In genomic region chr10:21910334-21910733, GRCm38 (mm10) we compare ENCODE assay signal across 30 mouse cellular contexts.
"Had no signal": no experiment of that assay in that cellular context is flagged by ENCODE, and none has a peak within 500 bp of the region (broad histone marks: within the 10 kb centered on the region; RNA-seq: fewer than 3 reads in every experiment).

No protein-coding gene starts in this region.

- H3K4me2 ChIP-seq: limb, embryonic 12.5 days; limb, embryonic 13.5 days; limb, embryonic 15.5 days; liver, embryonic 11.5 days; liver, embryonic 12.5 days; liver, embryonic 13.5 days; liver, embryonic 15.5 days; lung, embryonic 14.5 days; lung, embryonic 15.5 days; midbrain, embryonic 12.5 days; midbrain, embryonic 13.5 days; midbrain, embryonic 15.5 days; neural tube, embryonic 12.5 days had no signal

- ATAC-seq: liver, embryonic 12.5 days; liver, postnatal 0 days; midbrain, embryonic 13.5 days; midbrain, embryonic 15.5 days had no signal

- H3K27ac ChIP-seq: left cerebral cortex, adult 2 months; limb, embryonic 10.5 days; limb, embryonic 15.5 days; liver, embryonic 12.5 days; liver, embryonic 13.5 days; liver, embryonic 14.5 days; liver, embryonic 15.5 days; lung, embryonic 15.5 days; macrophage; midbrain, embryonic 10.5 days; midbrain, embryonic 12.5 days; midbrain, embryonic 13.5 days; midbrain, embryonic 15.5 days; neural tube, embryonic 12.5 days had no signal

- H3K9me3 ChIP-seq: limb, embryonic 10.5 days; limb, embryonic 13.5 days; limb, embryonic 15.5 days; liver, embryonic 12.5 days; liver, embryonic 13.5 days; liver, embryonic 15.5 days; lung, embryonic 15.5 days; midbrain, embryonic 12.5 days; midbrain, embryonic 13.5 days; midbrain, embryonic 15.5 days; neural tube, embryonic 12.5 days had no signal

- DNase-seq: left cerebral cortex, postnatal 4 days; liver; liver, embryonic 13.5 days; liver, postnatal 0 days; lung, adult 18-20 months; lung, adult 2 months; lung, embryonic 14.5 days; lung, postnatal 10 days; lung, postnatal 14 days; lung, postnatal 36 days; lung, postnatal 4 days; midbrain, embryonic 14.5 days had no signal

- H3K4me3 ChIP-seq: left cerebral cortex, adult 2 months; limb, embryonic 10.5 days; limb, embryonic 12.5 days; limb, embryonic 13.5 days; limb, embryonic 15.5 days; liver, embryonic 12.5 days; liver, embryonic 13.5 days; liver, embryonic 15.5 days; lung, embryonic 15.5 days; megakaryocyte, embryonic 14.5 days; midbrain, embryonic 10.5 days; midbrain, embryonic 12.5 days; midbrain, embryonic 13.5 days; midbrain, embryonic 15.5 days; myocyte; neural tube, embryonic 12.5 days had no signal

- H3K27me3 ChIP-seq: limb, embryonic 12.5 days; limb, embryonic 13.5 days; limb, embryonic 15.5 days; liver, embryonic 12.5 days; liver, embryonic 15.5 days; lung, embryonic 15.5 days; megakaryocyte, embryonic 14.5 days; midbrain, embryonic 12.5 days; midbrain, embryonic 13.5 days; midbrain, embryonic 15.5 days; neural tube, embryonic 12.5 days had no signal

- H3K4me1 ChIP-seq: liver, embryonic 12.5 days; liver, embryonic 13.5 days; liver, embryonic 15.5 days; lung, embryonic 15.5 days; megakaryocyte, embryonic 14.5 days; midbrain, embryonic 10.5 days; midbrain, embryonic 12.5 days; midbrain, embryonic 13.5 days; neural tube, embryonic 12.5 days had no signal

- H3K9ac ChIP-seq: limb, embryonic 12.5 days; limb, embryonic 13.5 days; limb, embryonic 15.5 days; liver, embryonic 12.5 days; liver, embryonic 13.5 days; liver, embryonic 14.5 days; liver, embryonic 15.5 days; liver, postnatal 0 days; lung, embryonic 14.5 days; lung, embryonic 15.5 days; midbrain, embryonic 12.5 days; midbrain, embryonic 13.5 days; midbrain, embryonic 15.5 days; neural tube, embryonic 12.5 days had no signal

- H3K36me3 ChIP-seq: limb, embryonic 10.5 days; limb, embryonic 12.5 days; limb, embryonic 13.5 days; limb, embryonic 15.5 days; liver, embryonic 12.5 days; liver, embryonic 13.5 days; liver, embryonic 15.5 days; lung, embryonic 15.5 days; midbrain, embryonic 10.5 days; midbrain, embryonic 12.5 days; midbrain, embryonic 13.5 days; midbrain, embryonic 15.5 days; neural tube, embryonic 12.5 days had no signal
